Mouse (Mus musculus) E14TG2a.4 (cell line): ENCODE data around the gene Gm20696.

ENCODE experiments used
- CTCF ChIP-seq: conservative IDR thresholded peaks from 2 replicates; pipeline ENCODE4 v1.5.1; 2014; ENCODE audit warnings: low read length
- POU5F1 ChIP-seq: IDR thresholded peaks from 2 replicates; pipeline ENCODE4 v1.6.1; 2014; ENCODE audit warnings: low read length, borderline replicate concordance

- TF ChIP-seq CTCF, result peak; percentile 24; the same call in 1 of the 2 replicates
- TF ChIP-seq POU5F1, result no peak
These were observed 93.3 kb downstream of the Gm20696 start for GRCm38 (mm10) chr6:99573343-99573742.
